Mouse (Mus musculus) liver, embryonic 14 days (tissue): ENCODE measurements around the gene Olfr593. TPM values are rescaled to one million over a fixed set of nuclear protein-coding genes. Genes with fewer than 3 reads are reported as not detected.

Source experiments
- polyA plus RNA-seq: library from polyadenylated mRNA; depleted of rRNA; stranded (reverse); fragments of >200 nt; gene quantifications from 2 replicates; pipeline ENCODE4 v1.2.3, GENCODE M21; 2012; rRNA removed

Gene Olfr593
- not detected in 2 replicates for polyA plus RNA-seq

DNA sequence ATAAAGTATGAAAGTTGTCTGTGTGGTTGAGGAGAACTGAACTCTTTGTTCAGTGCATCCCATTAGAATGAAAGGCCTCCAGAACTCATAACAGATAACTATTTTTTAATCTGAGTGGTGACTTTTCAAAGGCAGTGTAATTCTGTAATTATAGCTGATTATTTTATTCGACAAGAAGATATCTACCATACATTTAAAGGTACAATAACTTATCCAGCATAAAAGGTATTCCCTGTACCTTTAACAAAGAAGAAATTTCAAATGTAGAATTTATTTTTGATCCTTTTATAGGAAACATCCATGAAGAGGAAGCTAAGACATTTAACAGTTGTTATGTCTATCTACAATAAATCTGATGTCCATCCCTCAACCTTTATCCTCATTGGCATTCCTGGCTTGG, at the start of gene Olfr593:
Gene Olfr593 (plus strand): TSS at position 301 of the 400 bp plus-strand sequence.

DNA sequence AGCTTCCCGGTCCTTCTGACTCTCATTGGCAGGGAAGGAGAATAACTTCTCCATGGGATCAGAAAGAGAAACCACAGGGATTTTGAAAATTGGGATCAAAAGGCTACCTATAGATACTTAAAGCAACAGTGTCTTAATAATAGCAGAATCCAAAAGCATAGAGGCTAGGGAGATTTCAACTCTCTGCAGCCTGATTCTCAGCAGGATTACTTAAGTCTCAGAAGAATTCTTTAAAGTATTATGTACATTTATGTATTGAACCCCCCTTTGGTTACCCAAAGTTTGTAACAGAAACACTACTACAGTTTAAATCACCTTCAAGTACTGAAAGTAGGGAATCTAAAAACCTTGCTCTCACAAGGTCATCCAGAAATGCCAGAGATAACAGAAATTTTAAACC, 33.4 kb upstream of the Olfr593 start, which contains the start of gene Olfr591:
Gene Olfr591 (minus strand): TSS at position 101 of the 400 bp plus-strand sequence.

GRCm38 (mm10) chr7:103184503-103184902, 27.2 kb upstream of the Olfr593 start, which contains the start of gene Olfr592:
Gene Olfr592, plus strand, starts transcription at chr7:103184803.

DNA sequence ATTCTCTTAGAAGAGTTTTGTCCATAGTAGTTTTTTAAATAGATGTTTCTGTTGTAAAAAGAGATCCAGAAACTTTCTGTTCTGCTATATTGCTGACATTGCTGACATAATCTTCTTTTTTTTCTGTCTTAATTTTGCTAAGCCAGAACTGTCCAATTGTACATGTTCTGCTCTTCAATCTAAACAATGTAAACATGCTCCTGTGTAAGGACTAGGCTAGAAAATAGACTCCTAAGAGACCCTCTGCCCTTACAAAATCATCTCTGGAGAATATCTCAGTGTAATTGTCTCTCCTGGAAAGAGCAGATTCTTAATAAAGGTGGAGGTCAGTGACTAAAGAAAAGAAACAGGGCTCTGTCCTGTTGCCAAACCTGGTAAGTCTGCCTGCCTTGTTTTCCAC, 5.0 kb downstream of the Olfr593 start, which contains the start of gene Olfr594:
Gene Olfr594 (plus strand): TSS at position 301 of the 400 bp plus-strand sequence.

DNA sequence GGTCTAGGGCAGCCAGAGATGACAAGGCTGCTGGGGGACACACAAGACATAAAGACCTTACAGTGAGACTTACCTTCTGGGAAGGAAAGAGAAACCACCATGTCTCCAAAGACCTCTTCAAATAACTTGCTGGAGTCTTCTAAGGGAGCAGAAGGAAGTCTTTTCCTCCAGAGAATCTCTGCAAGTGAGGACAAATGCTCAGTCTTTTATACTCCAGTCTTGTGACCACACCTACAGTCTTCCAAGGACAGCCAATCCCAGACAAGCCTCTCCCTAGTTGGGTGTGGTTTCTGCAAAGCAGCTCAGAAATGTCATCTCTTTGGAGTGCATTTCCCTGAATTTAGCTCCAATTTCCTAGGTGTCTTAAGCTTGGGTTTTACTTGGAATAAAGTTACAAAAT, 40.7 kb downstream of the Olfr593 start, which contains the start of gene Usp17ld:
Gene Usp17ld (minus strand): TSS at position 101 of the 400 bp plus-strand sequence.

Other genes starting within 250 kb of the Olfr593 start
- not detected in 2 replicates for gene Olfr576, start 249.2 kb upstream of the Olfr593 start, polyA plus RNA-seq
- not detected in 2 replicates for gene Olfr577, start 235.9 kb upstream of the Olfr593 start, polyA plus RNA-seq
- not detected in 2 replicates for gene Olfr578, start 222.5 kb upstream of the Olfr593 start, polyA plus RNA-seq
- not detected in 2 replicates for gene Olfr582, start 173.8 kb upstream of the Olfr593 start, polyA plus RNA-seq
- gene Olfr583, start 160.6 kb upstream of the Olfr593 start, polyA plus RNA-seq: not detected in 2 replicates
- not detected in 2 replicates for gene Olfr584, start 130.0 kb upstream of the Olfr593 start, polyA plus RNA-seq
- not detected in 2 replicates for gene Olfr585, start 114.1 kb upstream of the Olfr593 start, polyA plus RNA-seq
- not detected in 2 replicates for gene Olfr586, start 86.2 kb upstream of the Olfr593 start, polyA plus RNA-seq
- gene Olfr588-ps1, start 71.0 kb upstream of the Olfr593 start, polyA plus RNA-seq: not detected in 2 replicates
- gene Olfr589, start 55.5 kb upstream of the Olfr593 start, polyA plus RNA-seq: not detected in 2 replicates
- not detected in 2 replicates for gene Olfr591, start 33.5 kb upstream of the Olfr593 start, polyA plus RNA-seq
- gene Olfr592, start 27.1 kb upstream of the Olfr593 start, polyA plus RNA-seq: not detected in 2 replicates
- not detected in 2 replicates for gene Olfr594, start 5.1 kb downstream of the Olfr593 start, polyA plus RNA-seq
- gene Usp17ld, start 40.6 kb downstream of the Olfr593 start, polyA plus RNA-seq: not detected in 2 replicates
- not detected in 2 replicates for gene Olfr596, start 93.8 kb downstream of the Olfr593 start, polyA plus RNA-seq
- gene Olfr597, start 104.5 kb downstream of the Olfr593 start, polyA plus RNA-seq: not detected in 2 replicates
- not detected in 2 replicates for gene Olfr598, start 111.7 kb downstream of the Olfr593 start, polyA plus RNA-seq
- gene Olfr599, start 124.1 kb downstream of the Olfr593 start, polyA plus RNA-seq: not detected in 2 replicates
- gene Olfr600, start 137.8 kb downstream of the Olfr593 start, polyA plus RNA-seq: not detected in 2 replicates
- gene Olfr601, start 150.8 kb downstream of the Olfr593 start, polyA plus RNA-seq: not detected in 2 replicates
- gene Olfr603, start 174.3 kb downstream of the Olfr593 start, polyA plus RNA-seq: not detected in 2 replicates
- not detected in 2 replicates for gene Usp17lc, start 203.2 kb downstream of the Olfr593 start, polyA plus RNA-seq
- not detected in 2 replicates for gene Olfr605, start 233.6 kb downstream of the Olfr593 start, polyA plus RNA-seq
- not detected in 2 replicates for gene Olfr606, start 237.2 kb downstream of the Olfr593 start, polyA plus RNA-seq